Mouse (Mus musculus) thymus, postnatal 36 days (tissue): ENCODE measurements around the gene Bckdha.

Experiments
- DNase-seq, 2 experiments: peaks; one replicate each; pipeline ENCODE4 v3.0.0; 2022; ENCODE audit warnings: mixed read lengths in 2 of 2

The Bckdha gene

DNA sequence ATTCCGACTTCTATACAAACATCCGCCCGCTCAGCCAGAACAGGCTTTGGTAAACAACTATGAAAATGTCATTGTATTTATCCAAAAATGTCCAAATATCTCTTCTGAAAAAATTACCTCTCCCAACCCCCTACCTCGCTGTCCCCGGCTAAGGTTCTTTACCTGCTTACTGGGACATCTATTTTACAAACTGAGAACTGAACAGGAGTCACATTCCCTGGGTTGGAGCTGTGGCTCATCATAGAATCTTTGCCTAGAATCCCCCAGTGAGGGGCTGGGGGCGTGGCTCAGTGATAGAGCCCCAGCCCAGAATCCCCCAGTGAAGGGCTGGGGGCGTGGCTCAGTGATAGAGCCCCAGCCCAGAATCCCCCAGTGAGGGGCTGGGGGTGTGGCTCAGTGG, 47.3 kb downstream of the Bckdha start:
- DNase-seq = no peak

DNA sequence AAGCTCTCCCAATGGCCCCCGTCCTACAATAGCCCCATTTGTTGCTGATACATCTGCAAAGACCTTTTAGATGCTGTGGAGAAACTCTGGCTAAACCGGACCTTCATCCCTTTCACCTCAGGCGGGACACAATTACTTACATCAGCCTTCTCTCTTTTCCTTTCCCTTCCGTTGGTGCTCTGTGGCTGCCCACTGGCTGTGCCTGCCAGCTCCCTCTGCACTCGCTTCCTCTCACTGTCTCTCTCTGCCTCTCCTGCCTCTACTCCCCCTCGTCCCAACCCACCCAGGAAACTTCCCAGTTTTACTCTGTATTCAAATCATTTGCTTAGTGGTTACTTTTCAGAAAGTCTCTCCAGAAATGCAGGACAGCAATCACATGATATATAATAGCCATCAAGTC, 48.7 kb downstream of the Bckdha start:
- DNase-seq = no peak

DNA sequence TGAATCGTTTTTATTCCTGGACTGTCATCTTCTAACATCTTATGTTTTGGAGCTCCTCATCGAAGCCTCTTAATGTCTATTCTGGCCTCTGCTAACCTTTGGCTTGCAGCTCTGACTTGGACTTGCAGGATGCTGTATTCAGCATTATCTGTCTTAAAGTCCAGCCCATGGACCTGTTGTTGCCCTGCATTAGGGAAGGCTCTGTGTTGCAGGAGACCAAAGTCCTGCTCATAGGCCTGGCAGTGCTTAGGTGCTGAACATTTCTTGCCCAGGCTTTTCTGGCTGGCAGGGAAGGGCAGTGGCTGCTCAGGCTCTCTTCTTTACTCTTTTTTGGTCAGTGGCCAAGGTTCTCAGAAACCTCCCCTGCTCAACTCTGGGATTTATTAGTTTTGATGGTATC, 51.6 kb downstream of the Bckdha start:
- no peak for DNase-seq

DNA sequence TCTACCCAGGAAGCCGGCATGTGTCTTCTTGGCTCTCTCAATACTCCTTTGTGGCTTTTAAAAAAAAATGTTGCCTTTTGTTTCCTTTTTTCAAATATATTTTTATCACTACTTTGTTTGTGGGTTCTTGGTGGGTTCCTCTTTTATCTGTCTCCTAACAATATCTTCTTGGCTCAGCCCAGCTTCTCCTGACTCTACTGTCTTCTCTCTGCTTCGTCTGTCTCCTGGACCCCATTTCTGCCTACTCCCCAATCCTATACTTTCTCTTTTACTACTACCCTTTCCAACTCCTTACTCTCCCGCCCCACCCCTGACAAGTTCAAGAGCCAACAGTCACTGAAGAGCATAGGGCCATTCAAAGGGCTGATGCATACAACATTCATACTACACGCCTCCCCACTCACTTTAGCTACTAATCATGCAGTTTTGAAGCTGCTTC, 52.1 kb downstream of the Bckdha start:
- DNase-seq = no peak

DNA sequence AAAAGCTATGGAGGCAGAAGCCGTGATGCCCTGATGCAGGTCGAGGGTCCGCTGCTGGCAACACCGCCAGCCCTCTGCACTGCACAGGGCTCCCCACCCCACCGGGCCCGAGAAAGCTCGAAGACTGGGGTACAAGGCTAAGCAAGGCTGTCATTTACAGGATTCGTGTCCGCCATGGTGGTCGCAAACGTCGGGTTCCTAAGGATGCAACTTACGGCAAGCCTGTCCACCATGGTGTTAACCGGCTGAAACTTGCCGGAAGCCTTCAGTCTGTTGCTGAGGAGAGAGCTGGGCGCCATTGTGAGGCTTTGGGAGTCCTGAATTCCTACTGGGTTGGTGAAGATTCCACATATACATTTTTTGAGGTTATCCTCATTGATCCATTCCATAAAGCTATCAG, 57.4 kb downstream of the Bckdha start:
- DNase-seq = no peak

DNA sequence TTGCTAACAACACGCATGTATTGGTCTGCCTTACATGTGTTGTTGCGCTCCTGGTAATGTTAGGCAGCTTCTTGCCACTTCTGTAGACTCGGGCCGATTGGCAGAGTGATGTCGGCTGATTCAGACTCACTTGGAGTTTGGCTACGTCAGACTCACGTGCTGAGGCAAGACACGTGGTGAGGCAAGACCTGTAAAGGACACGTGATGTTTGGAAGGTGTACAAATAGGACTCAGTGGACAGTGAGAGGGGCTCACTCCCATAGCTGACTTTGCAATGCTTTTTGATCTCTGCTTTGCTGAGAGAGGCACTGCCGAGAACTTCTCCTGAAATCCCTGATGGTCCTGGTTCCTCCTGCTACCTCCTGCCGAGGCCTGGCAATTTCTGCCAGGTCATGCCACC, 58.1 kb downstream of the Bckdha start:
- DNase-seq = no peak

DNA sequence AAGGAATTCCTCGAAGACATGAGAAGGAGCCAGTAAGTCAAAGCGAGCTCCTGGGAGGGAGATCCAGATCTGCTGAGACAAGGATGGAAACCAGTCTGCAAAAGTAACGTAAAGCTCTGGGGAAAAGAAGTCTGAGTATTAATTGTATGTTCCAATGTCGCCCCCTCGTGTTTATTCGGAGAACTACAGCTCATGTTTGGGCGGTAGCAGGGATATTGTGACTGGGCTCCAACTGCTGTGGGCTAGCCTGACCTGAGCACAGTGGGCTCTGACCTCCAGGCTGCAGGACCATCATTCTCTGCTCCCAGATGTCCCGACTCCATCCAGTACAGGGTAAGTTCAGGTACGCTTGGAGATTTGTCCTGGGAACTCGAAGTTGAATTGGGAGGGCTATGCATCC, 59.1 kb downstream of the Bckdha start:
- peak; percentile 58 to 74 for DNase-seq

DNA sequence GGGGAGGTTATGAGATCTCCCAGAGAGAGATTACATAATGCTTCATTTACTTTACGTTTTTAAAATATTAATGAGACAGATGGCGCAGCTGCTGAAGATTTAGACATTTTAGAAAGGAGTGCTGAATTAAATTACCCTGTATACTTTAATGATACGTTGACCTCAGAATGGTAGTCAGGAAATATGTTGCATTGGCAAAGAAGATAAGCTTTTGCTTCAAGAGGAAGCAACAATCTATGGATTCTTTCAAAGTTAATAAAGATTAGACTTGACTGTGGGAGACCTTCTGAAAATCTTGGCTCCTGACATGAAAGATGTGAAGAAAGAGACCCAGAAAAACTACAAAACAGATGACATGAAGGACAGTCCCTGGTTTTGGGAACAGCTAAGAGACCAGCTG, 64.9 kb downstream of the Bckdha start:
- DNase-seq = no peak

DNA sequence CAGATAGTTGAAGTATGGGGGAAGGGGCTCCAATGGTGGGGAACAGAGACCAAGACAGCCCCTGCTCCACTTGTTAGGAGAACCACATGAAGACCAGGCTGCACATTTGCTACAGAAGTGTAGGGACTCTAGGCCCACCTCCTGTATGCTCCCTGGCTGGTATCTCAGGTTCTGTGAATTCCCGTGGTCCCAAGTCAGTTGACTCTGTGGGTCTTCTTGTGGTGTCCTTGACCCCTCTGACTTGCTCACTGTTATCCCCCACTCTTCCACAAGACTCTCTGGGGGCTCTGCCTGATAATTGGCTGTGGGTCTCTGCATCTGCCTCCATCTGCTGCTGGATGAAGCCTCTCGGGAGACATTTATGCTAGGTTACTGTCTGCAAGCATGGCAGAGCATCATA, 67.6 kb downstream of the Bckdha start:
- DNase-seq = no peak

DNA sequence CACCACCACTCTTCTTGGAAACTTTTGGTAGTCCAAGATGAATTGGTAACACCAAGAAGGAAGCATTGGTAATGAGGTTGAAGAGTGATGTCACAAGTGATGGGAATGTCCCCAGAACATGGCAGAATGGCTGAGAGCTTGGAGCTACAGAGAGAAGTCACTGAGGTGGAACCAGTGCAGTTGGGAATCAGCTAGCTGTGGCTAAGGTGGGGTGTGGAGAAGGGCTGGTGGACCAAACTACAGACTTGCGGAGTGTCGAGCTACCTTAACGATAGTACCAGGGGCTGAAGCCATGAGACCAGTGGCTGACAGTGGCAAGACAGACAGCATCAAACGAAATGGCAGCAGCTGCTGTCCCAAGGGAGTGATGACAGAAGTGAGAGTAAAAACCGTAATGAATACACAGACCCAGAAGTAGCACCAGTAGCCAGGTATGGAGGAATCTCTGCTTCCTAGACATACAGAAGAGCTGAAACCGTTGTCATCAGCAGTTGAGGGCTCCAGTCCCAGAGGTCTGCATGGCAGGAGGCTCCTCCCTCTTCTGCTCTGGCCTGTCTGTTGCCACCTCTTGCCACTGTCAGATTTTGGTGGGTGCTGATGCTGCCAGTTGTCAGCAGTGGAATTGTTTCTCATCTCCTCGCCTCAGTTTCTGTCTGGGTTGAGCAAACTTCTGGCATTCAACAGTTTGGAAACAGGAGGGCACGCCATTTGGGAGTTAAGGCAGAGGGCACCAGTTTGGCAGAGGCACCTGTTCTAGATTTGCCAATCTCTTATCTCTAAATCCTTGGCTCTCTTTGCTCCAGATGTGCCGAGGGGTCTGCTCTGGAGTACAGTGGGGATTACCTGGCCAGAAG, 73.2 kb downstream of the Bckdha start:
- no peak for DNase-seq

DNA sequence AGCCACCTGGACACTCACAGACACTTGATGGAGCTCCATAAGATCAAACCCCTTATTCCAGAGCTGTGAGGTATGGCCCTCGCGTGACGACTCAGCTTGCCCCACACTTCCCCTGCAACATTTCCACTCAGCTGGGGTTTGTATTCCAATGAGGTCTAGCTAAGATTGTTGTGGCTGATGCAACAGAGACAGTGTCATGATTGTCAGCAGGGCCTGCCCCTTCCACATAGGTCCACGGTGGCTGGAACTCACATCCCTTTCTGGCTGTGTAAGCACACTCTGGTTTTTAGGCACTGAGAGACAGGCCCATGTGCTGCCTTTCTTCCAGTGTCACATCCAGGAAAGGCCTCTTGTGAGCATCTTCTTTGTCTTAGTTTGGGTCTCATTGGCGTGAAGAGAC, 74.1 kb downstream of the Bckdha start:
- no peak for DNase-seq

DNA sequence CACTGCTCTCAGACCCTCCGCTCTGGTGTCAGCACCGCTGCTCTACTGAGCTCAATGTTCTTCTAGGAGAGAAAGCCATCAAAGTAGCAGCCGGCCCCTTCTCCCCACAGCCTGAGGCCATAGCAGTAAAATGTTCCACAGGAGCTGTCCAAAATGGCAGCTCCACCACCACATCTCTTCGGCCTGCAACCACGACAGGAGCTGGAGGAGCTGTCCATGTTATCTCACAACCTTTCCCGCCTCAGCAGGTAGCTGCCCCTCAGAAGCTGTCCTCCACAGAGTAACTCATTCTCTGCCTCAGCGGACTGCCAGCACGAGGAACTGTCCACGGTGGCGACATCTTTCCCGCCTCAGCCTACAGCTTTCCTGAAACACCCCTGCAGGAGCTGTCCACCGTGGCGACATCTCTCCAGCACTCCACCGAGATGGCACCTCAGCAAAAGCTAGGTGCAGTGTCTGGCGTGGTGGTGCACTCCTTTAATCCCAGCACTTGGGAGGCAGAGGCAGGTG, 76.4 kb downstream of the Bckdha start:
- DNase-seq = no peak
